Mouse (Mus musculus): ENCODE data around the gene Gm10135. TPM values are rescaled to one million over a fixed set of nuclear protein-coding genes. Genes with fewer than 3 reads are reported as not detected.
"Not testable (repeated sequence)": the region's sequence is repeated elsewhere in the genome, so short reads cannot be mapped to it uniquely, and the experiment has no call there.

Gene Gm10135
- not detected in 2 replicates for polyA plus RNA-seq (2015; fragmentation: Nextera tagmentation; extraction: Ambion mirVana)

- no peaks in the 10 kb centered on the region for H3K27me3 ChIP-seq
- 86% methylated on average over 7 of the region's 7 CpGs for WGBS (ENCODE audit: insufficient replicate concordance)
- H3K9ac ChIP-seq, result no peak within 1 kb of the TSS
- peaks cover 22% of the 10 kb centered on the region for H3K36me3 ChIP-seq
- H3K27ac ChIP-seq, result no peak within 1 kb of the TSS
- no peak within 1 kb of the TSS for H3K4me3 ChIP-seq (replicated peaks)
- ATAC-seq (ENCODE audit: low read depth) (no peak), DNase-seq (no peak)
- H3K4me2 ChIP-seq, result no peak within 1 kb of the TSS
- H3K4me1 ChIP-seq (replicated peaks), result no peaks in the 10 kb centered on the region
- no peaks in the 10 kb centered on the region for H3K9me3 ChIP-seq (replicated peaks)
Observed at GRCm38 (mm10) chr5:72974602-72975001, at the start of gene Gm10135. Gm10135 (minus strand) TSS chr5:72974702.

GRCm38 (mm10) chr5:73023801-73024200, 49.3 kb upstream of the Gm10135 start:
- 89% methylated on average over 13 of the region's 13 CpGs for WGBS (ENCODE audit: insufficient replicate concordance)
- Histone ChIP-seq H3K27me3 (no peaks in the 10 kb centered on the region), H3K4me1 (replicated peaks) (no peaks in the 10 kb centered on the region), H3K9ac (no peak overlapping the region), H3K36me3 (peaks cover 64% of the 10 kb centered on the region), H3K9me3 (replicated peaks) (no peaks in the 10 kb centered on the region), H3K27ac (no peak overlapping the region), H3K4me3 (replicated peaks) (no peak overlapping the region), H3K4me2 (no peak overlapping the region)
- DNase-seq, result no peak
- ATAC-seq (ENCODE audit: low read depth), result no peak

GRCm38 (mm10) chr5:73014745-73015144, 40.2 kb upstream of the Gm10135 start:
- DNase-seq (no peak), ATAC-seq (ENCODE audit: low read depth) (no peak)
- H3K36me3 ChIP-seq, result no peaks in the 10 kb centered on the region
- no peaks in the 10 kb centered on the region; the same call in 1 of the 2 replicates for H3K4me1 ChIP-seq (replicated peaks)
- H3K27ac ChIP-seq, result no peak overlapping the region
- H3K9me3 ChIP-seq (replicated peaks), result no peaks in the 10 kb centered on the region
- H3K4me2 ChIP-seq, result no peak overlapping the region
- H3K27me3 ChIP-seq, result peaks cover 55% of the 10 kb centered on the region
- 45% methylated on average over 9 of the region's 9 CpGs for WGBS (ENCODE audit: insufficient replicate concordance)
- no peak overlapping the region for H3K9ac ChIP-seq
- no peak overlapping the region for H3K4me3 ChIP-seq (replicated peaks)

- H3K4me2 ChIP-seq, result peak overlapping the region; percentile 58
- H3K4me1 ChIP-seq (replicated peaks); H3K27ac ChIP-seq; H3K36me3 ChIP-seq; H3K9me3 ChIP-seq (replicated peaks); ATAC-seq (ENCODE audit: low read depth); DNase-seq; H3K9ac ChIP-seq: not testable (repeated sequence)
- peaks cover 56% of the 10 kb centered on the region for H3K27me3 ChIP-seq
- 3% methylated on average over 51 of the region's 65 CpGs for WGBS (ENCODE audit: insufficient replicate concordance)
- H3K4me3 ChIP-seq (replicated peaks), result peak overlapping the region; percentile 37
Observed at GRCm38 (mm10) chr5:73013611-73014287, 39.2 kb upstream of the Gm10135 start.

GRCm38 (mm10) chr5:73012884-73013610, 38.5 kb upstream of the Gm10135 start:
- not testable (repeated sequence) for H3K36me3 ChIP-seq; DNase-seq; H3K9ac ChIP-seq; H3K9me3 ChIP-seq (replicated peaks); H3K4me3 ChIP-seq (replicated peaks); ATAC-seq (ENCODE audit: low read depth); H3K4me1 ChIP-seq (replicated peaks); H3K27ac ChIP-seq
- Histone ChIP-seq H3K4me2 (peak overlapping the region; percentile 58), H3K27me3 (peaks cover 63% of the 10 kb centered on the region)
- WGBS (ENCODE audit: insufficient replicate concordance), result 20% methylated on average over 23 of the region's 27 CpGs

- H3K9ac ChIP-seq, result not testable (repeated sequence)
- WGBS (ENCODE audit: insufficient replicate concordance), result 73% methylated on average over 15 of the region's 16 CpGs
- H3K27me3 ChIP-seq, result peaks cover 71% of the 10 kb centered on the region
Observed at GRCm38 (mm10) chr5:73011806-73012205, 37.3 kb upstream of the Gm10135 start.

GRCm38 (mm10) chr5:73008230-73008629, 33.7 kb upstream of the Gm10135 start:
- H3K36me3 ChIP-seq; H3K4me2 ChIP-seq; H3K9me3 ChIP-seq (replicated peaks); H3K9ac ChIP-seq; H3K27ac ChIP-seq; H3K4me3 ChIP-seq (replicated peaks); H3K4me1 ChIP-seq (replicated peaks); ATAC-seq (ENCODE audit: low read depth): not testable (repeated sequence)
- H3K27me3 ChIP-seq, result peaks cover 65% of the 10 kb centered on the region
- WGBS (ENCODE audit: insufficient replicate concordance), result 25% methylated on average over 8 of the region's 8 CpGs
- peak; percentile 11 for DNase-seq

More at GRCm38 (mm10) chr5:73011806-73012205, 37.3 kb upstream of the Gm10135 start:
- not testable (repeated sequence) for H3K4me2 ChIP-seq; H3K4me1 ChIP-seq (replicated peaks); H3K36me3 ChIP-seq; H3K27ac ChIP-seq; H3K4me3 ChIP-seq (replicated peaks); H3K9me3 ChIP-seq (replicated peaks); DNase-seq; ATAC-seq (ENCODE audit: low read depth)

GRCm38 (mm10) chr5:73007582-73007959, 33.1 kb upstream of the Gm10135 start:
- H3K4me1 ChIP-seq (replicated peaks), result peaks cover 6% of the 10 kb centered on the region
- no peak overlapping the region for H3K27ac ChIP-seq
- peaks cover 58% of the 10 kb centered on the region for H3K27me3 ChIP-seq
- DNase-seq (no peak), ATAC-seq (ENCODE audit: low read depth) (no peak)
- H3K4me3 ChIP-seq (replicated peaks), result 0 out of 2 replicates have a peak overlapping the region, but pooled peaks have one; percentile 38
- 24% methylated on average over 5 of the region's 5 CpGs for WGBS (ENCODE audit: insufficient replicate concordance)
- no peak overlapping the region for H3K9ac ChIP-seq
- H3K4me2 ChIP-seq, result no peak overlapping the region
- H3K36me3 ChIP-seq, result no peaks in the 10 kb centered on the region
- no peaks in the 10 kb centered on the region for H3K9me3 ChIP-seq (replicated peaks)

- peak within 1 kb of the TSS; percentile 38 for H3K4me3 ChIP-seq (replicated peaks)
- H3K4me2 ChIP-seq, result peak within 1 kb of the TSS; percentile 56
- peaks cover 52% of the 10 kb centered on the region for H3K27me3 ChIP-seq
- ATAC-seq (ENCODE audit: low read depth) (no peak), DNase-seq (no peak)
- H3K27ac ChIP-seq, result no peak within 1 kb of the TSS
- no peaks in the 10 kb centered on the region for H3K36me3 ChIP-seq
- no peak within 1 kb of the TSS for H3K9ac ChIP-seq
- H3K9me3 ChIP-seq (replicated peaks), result no peaks in the 10 kb centered on the region
- H3K4me1 ChIP-seq (replicated peaks), result peaks cover 6% of the 10 kb centered on the region
- WGBS (ENCODE audit: insufficient replicate concordance), result 9% methylated on average over 65 of the region's 65 CpGs
Observed at GRCm38 (mm10) chr5:73006784-73007581, 32.5 kb upstream of the Gm10135 start, which contains the start of gene Slc10a4. Slc10a4 (plus strand) TSS chr5:73006883.

- Histone ChIP-seq H3K27me3 (peaks cover 46% of the 10 kb centered on the region), H3K4me2 (no peak overlapping the region), H3K27ac (no peak overlapping the region), H3K9ac (no peak overlapping the region), H3K4me3 (replicated peaks) (no peak overlapping the region), H3K4me1 (replicated peaks) (peaks cover 6% of the 10 kb centered on the region), H3K9me3 (replicated peaks) (no peaks in the 10 kb centered on the region), H3K36me3 (no peaks in the 10 kb centered on the region)
- ATAC-seq (ENCODE audit: low read depth) (no peak), DNase-seq (no peak)
- WGBS (ENCODE audit: insufficient replicate concordance), result 74% methylated on average over 5 of the region's 5 CpGs
Observed at GRCm38 (mm10) chr5:73004046-73004445, 29.5 kb upstream of the Gm10135 start.

- H3K27ac ChIP-seq; H3K4me3 ChIP-seq (replicated peaks); H3K9me3 ChIP-seq (replicated peaks); H3K27me3 ChIP-seq; H3K9ac ChIP-seq; H3K4me1 ChIP-seq (replicated peaks); ATAC-seq (ENCODE audit: low read depth); DNase-seq; H3K4me2 ChIP-seq; H3K36me3 ChIP-seq: not testable (repeated sequence)
- 48% methylated on average over 1 of the region's 1 CpGs for WGBS (ENCODE audit: insufficient replicate concordance)
Observed at GRCm38 (mm10) chr5:72998546-72998945, 24.0 kb upstream of the Gm10135 start.
